Mouse (Mus musculus): ENCODE data around the gene Hsd17b1. TPM values are rescaled to one million over a fixed set of nuclear protein-coding genes. Genes with fewer than 3 reads are reported as not detected.

The Hsd17b1 gene
- total RNA-seq, 1 experiment = 2.4 TPM

DNA sequence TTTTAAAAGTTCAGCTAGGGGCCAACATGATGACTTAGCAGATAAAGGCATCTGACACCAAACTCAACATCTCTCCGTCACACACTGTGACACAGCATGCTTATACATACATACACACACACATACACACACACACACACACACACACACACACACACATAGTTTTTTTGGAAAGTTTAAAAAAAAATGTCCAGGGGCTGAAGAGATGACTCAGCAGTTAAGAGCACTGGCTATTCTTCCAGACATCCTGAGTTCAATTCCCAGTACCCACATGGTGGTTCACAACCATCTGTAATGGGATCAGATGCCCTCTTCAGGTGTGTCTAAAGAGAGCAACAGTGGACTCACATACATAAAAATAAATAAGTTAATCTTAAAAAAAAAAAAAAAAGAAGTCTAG lies 46.7 kb upstream of the Hsd17b1 start:
- Histone ChIP-seq H3K4me3 (ENCODE audit: insufficient read depth in 1 of 2, low read depth in 1 of 2, low read length in 2 of 2, poor library complexity in 1 of 2, severe bottlenecking in 1 of 2) (no peak overlapping the region), H3K36me3 (ENCODE audit: control insufficient read depth, insufficient read depth, low read length, poor library complexity, severe bottlenecking) (peaks cover 8% of the 10 kb centered on the region), H3K27ac (ENCODE audit: insufficient read depth, low read depth, low read length, poor library complexity, severe bottlenecking) (no peak overlapping the region), H3K9me3 (ENCODE audit: control insufficient read depth, insufficient read depth, low read depth, low read length) (no peaks in the 10 kb centered on the region), H3K4me1 (ENCODE audit: control insufficient read depth in 2 of 2, insufficient read depth in 2 of 2, low read length in 2 of 2, poor library complexity in 1 of 2) (no peaks in the 10 kb centered on the region), H3K9ac (ENCODE audit: insufficient read depth, low read depth, low read length, poor library complexity, severe bottlenecking) (no peak overlapping the region)
- no peak for DNase-seq (ENCODE audit: low read depth, low spot score)
- TF ChIP-seq ZC3H11A (IDR thresholded peaks at IDR 0.05; ENCODE audit: borderline replicate concordance, low read depth, low read length) = no peak
- TF ChIP-seq ZNF384 (IDR thresholded peaks at IDR 0.05; ENCODE audit: low read depth, low read length) = no peak
- TF ChIP-seq HCFC1 (IDR thresholded peaks at IDR 0.05; ENCODE audit: borderline replicate concordance, insufficient read depth, low read length) = no peak
- TF ChIP-seq CHD2 (IDR thresholded peaks at IDR 0.05; ENCODE audit: low read depth, low read length) = no peak
- TF ChIP-seq MAFK (IDR thresholded peaks at IDR 0.05; ENCODE audit: insufficient read depth, low read depth, low read length) = peak; percentile 69; the same call in 1 of the 2 replicates
- in situ Hi-C loops (cut with MboI; ENCODE audit: low sequenced_read_pairs in 2 of 2, unreplicated experiment in 2 of 2) = no loop called here

DNA sequence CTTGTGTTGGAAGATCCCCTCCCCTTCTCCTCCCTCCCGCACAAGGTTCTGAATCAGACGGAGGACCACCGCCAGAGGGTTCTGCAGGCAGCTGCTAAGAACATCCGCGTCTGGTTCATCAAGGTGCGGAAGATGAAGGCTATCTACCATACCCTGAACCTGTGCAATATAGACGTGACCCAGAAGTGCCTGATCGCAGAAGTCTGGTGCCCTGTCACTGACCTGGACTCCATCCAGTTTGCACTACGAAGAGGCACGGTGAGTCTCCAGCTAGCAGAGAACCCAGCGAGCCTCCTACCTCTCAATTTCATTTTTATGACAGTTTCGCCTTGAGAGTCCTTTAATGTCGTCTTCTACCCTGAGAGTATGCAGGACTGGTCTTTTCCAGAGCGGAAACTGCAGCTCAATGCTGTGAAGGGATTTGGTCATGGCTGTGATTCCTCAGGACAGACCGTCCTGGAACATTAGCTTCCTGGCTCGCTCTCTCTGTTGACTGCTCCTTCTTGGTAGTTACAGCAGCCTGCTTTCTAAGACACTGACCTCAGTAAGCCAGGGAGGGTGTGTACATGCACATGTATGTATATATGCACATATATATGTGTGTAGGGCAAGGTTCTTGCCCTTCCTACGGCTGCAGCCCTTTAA lies 44.2 kb upstream of the Hsd17b1 start:
- no peak for DNase-seq (ENCODE audit: low read depth, low spot score)
- Histone ChIP-seq H3K9me3 (ENCODE audit: control insufficient read depth, insufficient read depth, low read depth, low read length) (no peaks in the 10 kb centered on the region), H3K36me3 (ENCODE audit: control insufficient read depth, insufficient read depth, low read length, poor library complexity, severe bottlenecking) (peaks cover 8% of the 10 kb centered on the region), H3K4me1 (ENCODE audit: control insufficient read depth in 2 of 2, insufficient read depth in 2 of 2, low read length in 2 of 2, poor library complexity in 1 of 2) (no peaks in the 10 kb centered on the region), H3K4me3 (ENCODE audit: insufficient read depth in 1 of 2, low read depth in 1 of 2, low read length in 2 of 2, poor library complexity in 1 of 2, severe bottlenecking in 1 of 2) (no peak overlapping the region), H3K9ac (ENCODE audit: insufficient read depth, low read depth, low read length, poor library complexity, severe bottlenecking) (no peak overlapping the region), H3K27ac (ENCODE audit: insufficient read depth, low read depth, low read length, poor library complexity, severe bottlenecking) (no peak overlapping the region)
- no peak for TF ChIP-seq HCFC1 (IDR thresholded peaks at IDR 0.05; ENCODE audit: borderline replicate concordance, insufficient read depth, low read length)
- no peak for TF ChIP-seq ZNF384 (IDR thresholded peaks at IDR 0.05; ENCODE audit: low read depth, low read length)
- TF ChIP-seq MAFK (IDR thresholded peaks at IDR 0.05; ENCODE audit: insufficient read depth, low read depth, low read length) = no peak
- TF ChIP-seq CHD2 (IDR thresholded peaks at IDR 0.05; ENCODE audit: low read depth, low read length) = no peak
- TF ChIP-seq ZC3H11A (IDR thresholded peaks at IDR 0.05; ENCODE audit: borderline replicate concordance, low read depth, low read length) = no peak
- in situ Hi-C loops (cut with MboI; ENCODE audit: low sequenced_read_pairs in 2 of 2, unreplicated experiment in 2 of 2) = no loop called here

DNA sequence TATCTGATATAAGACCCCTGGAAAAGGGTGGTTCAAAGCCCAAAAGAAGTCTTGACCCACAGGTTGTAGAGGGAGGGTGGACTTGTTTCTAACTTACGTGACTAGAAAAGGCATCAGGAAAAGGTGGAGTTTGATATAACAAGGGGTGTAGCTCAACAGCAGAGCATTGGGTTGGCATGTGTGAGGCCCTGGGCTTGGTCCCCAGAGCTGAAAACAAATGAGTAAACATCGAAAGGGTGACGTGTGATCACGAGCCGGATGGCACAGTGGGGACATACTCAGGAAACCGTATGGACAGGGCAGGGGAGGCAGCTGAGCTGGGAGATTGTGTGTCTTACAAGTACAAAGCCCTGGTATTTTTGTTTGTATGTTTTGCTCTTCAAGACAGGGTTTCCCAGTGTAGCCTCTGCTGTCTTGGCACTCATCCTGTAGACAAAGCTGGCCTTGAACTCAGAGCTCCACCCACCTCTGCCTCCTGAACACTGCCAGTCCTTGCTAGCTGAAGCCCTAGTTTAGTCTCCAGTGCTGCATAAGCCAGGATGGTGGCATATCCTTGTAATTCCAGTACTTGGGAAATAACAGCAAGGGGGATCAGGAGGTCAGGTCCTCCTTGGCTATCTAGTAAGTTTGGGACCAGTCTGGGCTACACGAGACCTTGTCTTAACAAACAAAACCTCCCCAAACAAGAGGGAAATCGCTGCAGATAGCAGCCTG lies 43.4 kb upstream of the Hsd17b1 start:
- H3K9ac ChIP-seq (ENCODE audit: insufficient read depth, low read depth, low read length, poor library complexity, severe bottlenecking) = no peak overlapping the region
- DNase-seq (ENCODE audit: low read depth, low spot score) = no peak
- no peak for TF ChIP-seq MAFK (IDR thresholded peaks at IDR 0.05; ENCODE audit: insufficient read depth, low read depth, low read length)
- no peak for TF ChIP-seq HCFC1 (IDR thresholded peaks at IDR 0.05; ENCODE audit: borderline replicate concordance, insufficient read depth, low read length)
- no peak for TF ChIP-seq ZNF384 (IDR thresholded peaks at IDR 0.05; ENCODE audit: low read depth, low read length)
- no peak for TF ChIP-seq CHD2 (IDR thresholded peaks at IDR 0.05; ENCODE audit: low read depth, low read length)
- TF ChIP-seq ZC3H11A (IDR thresholded peaks at IDR 0.05; ENCODE audit: borderline replicate concordance, low read depth, low read length) = no peak
- no peak overlapping the region for H3K4me3 ChIP-seq (ENCODE audit: insufficient read depth in 1 of 2, low read depth in 1 of 2, low read length in 2 of 2, poor library complexity in 1 of 2, severe bottlenecking in 1 of 2)
- H3K27ac ChIP-seq (ENCODE audit: insufficient read depth, low read depth, low read length, poor library complexity, severe bottlenecking) = no peak overlapping the region
- no peaks in the 10 kb centered on the region for H3K4me1 ChIP-seq (ENCODE audit: control insufficient read depth in 2 of 2, insufficient read depth in 2 of 2, low read length in 2 of 2, poor library complexity in 1 of 2)
- in situ Hi-C loops (cut with MboI; ENCODE audit: low sequenced_read_pairs in 2 of 2, unreplicated experiment in 2 of 2) = no loop called here
- H3K36me3 ChIP-seq (ENCODE audit: control insufficient read depth, insufficient read depth, low read length, poor library complexity, severe bottlenecking) = peaks cover 6% of the 10 kb centered on the region
- H3K9me3 ChIP-seq (ENCODE audit: control insufficient read depth, insufficient read depth, low read depth, low read length) = no peaks in the 10 kb centered on the region

DNA sequence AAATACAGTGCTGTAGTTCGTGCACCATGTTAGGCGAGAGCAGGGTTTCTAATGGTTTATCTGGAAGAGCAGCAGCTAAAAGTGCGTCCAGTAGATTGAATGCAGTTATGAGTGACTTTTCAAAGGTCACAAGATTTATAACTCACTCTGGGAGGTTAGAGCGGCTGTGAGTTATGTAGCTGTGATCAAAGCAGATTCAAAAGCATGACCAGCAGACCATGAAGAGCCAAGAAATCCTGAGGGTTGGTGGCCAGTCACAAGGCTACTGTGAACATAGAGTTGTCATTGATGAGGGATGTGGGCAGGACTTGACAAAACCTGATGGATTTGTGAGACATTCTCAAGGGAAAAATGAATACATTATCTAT lies 42.9 kb upstream of the Hsd17b1 start:
- DNase-seq (ENCODE audit: low read depth, low spot score) = no peak
- no peaks in the 10 kb centered on the region for H3K9me3 ChIP-seq (ENCODE audit: control insufficient read depth, insufficient read depth, low read depth, low read length)
- no peak overlapping the region for H3K4me3 ChIP-seq (ENCODE audit: insufficient read depth in 1 of 2, low read depth in 1 of 2, low read length in 2 of 2, poor library complexity in 1 of 2, severe bottlenecking in 1 of 2)
- no peak overlapping the region for H3K27ac ChIP-seq (ENCODE audit: insufficient read depth, low read depth, low read length, poor library complexity, severe bottlenecking)
- H3K4me1 ChIP-seq (ENCODE audit: control insufficient read depth in 2 of 2, insufficient read depth in 2 of 2, low read length in 2 of 2, poor library complexity in 1 of 2) = no peaks in the 10 kb centered on the region
- H3K9ac ChIP-seq (ENCODE audit: insufficient read depth, low read depth, low read length, poor library complexity, severe bottlenecking) = no peak overlapping the region
- H3K36me3 ChIP-seq (ENCODE audit: control insufficient read depth, insufficient read depth, low read length, poor library complexity, severe bottlenecking) = peaks cover 6% of the 10 kb centered on the region
- in situ Hi-C loops (cut with MboI; ENCODE audit: low sequenced_read_pairs in 2 of 2, unreplicated experiment in 2 of 2) = no loop called here
- no peak for TF ChIP-seq CHD2 (IDR thresholded peaks at IDR 0.05; ENCODE audit: low read depth, low read length)
- TF ChIP-seq ZNF384 (IDR thresholded peaks at IDR 0.05; ENCODE audit: low read depth, low read length) = no peak
- no peak for TF ChIP-seq MAFK (IDR thresholded peaks at IDR 0.05; ENCODE audit: insufficient read depth, low read depth, low read length)
- no peak for TF ChIP-seq HCFC1 (IDR thresholded peaks at IDR 0.05; ENCODE audit: borderline replicate concordance, insufficient read depth, low read length)
- TF ChIP-seq ZC3H11A (IDR thresholded peaks at IDR 0.05; ENCODE audit: borderline replicate concordance, low read depth, low read length) = no peak

Measured in ES-E14 (cell line).